Mouse (Mus musculus) ES-Bruce4 (cell line): ENCODE measurements around the gene Dpp4.

Experiments
- CTCF ChIP-seq: IDR thresholded peaks from one replicate; pipeline ENCODE4 v1.8.1; 2011; ENCODE audit warnings: low read depth, low read length
- EP300 ChIP-seq: IDR thresholded peaks from 2 replicates; pipeline ENCODE4 v1.6.1; 2011; ENCODE audit warnings: low read depth, low read length; ENCODE audit not compliant: insufficient read depth
- POLR2A ChIP-seq: IDR thresholded peaks from one replicate; pipeline ENCODE4 v1.8.1; 2011; ENCODE audit warnings: low read length; ENCODE audit not compliant: insufficient read depth

- TF ChIP-seq POLR2A = no peak
- TF ChIP-seq EP300 = no peak
- TF ChIP-seq CTCF = no peak
These were observed 88.9 kb downstream of the Dpp4 start for GRCm38 (mm10) chr2:62323078-62323637.
